Mouse (Mus musculus) embryo, embryonic 10 days (tissue): Measurements from ENCODE around the gene Npsr1.
A peak's percentile ranks its signal among the peaks of the same experiment; 100 is the strongest.

Experiments
- DNase-seq: peaks from one replicate; pipeline ENCODE4 v3.0.0-alpha.2; 2015; ENCODE audit warnings: low spot score

The Npsr1 gene

DNA sequence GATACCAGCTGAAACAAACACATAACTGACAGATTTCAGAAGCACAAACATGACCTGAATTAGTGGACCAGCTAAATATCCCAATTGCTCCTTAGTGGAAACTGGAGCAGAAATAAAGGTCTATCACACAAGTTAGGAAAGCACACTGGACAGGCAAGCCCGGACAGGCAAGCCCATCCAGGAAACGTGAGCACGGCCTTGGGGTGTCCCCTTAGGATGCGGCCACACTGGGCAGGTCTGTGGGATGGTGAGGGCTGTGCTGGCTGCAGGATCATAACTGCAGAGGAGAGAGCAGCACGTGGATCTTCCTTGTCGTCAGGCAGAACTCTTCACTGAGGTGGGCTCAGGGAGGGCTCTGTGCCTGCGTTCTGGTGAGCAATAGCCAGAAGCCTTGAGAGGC lies at the start of gene Npsr1:
Gene Npsr1, plus strand, starts transcription at position 301 of the 400 bp plus-strand sequence.
- DNase-seq = no peak

DNA sequence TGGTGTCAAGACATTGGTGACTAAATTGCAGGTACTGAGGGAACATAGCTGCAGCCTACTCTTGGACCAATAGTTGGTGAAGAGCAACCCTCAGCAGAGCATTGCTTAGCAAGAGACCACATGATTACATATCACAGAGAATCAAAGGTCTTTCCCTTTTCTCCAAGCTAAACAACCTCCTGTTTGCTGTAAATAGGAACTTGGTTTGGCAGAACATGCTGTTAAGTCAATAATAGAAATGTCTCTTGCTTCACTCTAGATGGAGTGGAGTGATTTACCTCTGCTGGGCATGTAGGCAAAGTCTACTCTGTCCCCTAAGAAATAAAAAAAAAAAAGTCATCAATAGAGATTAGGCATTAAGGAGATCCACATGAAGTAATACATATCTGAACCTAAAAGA lies 46.3 kb upstream of the Npsr1 start:
- DNase-seq = no peak

DNA sequence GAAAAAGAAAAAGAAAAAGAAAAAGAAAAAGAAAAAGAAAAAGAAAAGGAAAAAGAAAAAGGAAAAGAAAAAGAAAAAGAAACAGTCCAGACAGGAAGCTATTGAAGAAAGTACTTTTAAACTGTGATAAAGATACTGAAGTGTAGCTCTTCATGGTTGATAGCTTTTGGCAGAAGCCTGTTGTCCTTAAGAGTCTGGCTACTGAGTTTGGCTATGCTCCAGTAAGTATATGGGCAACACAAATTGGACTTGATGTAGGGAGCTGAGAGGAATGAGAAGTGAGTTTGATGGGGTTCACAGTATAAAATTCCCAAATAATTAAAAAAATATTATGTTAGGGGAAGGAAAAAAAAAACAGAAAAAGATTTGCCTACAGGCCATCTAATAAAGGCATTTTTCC lies 34.5 kb upstream of the Npsr1 start:
- DNase-seq = no peak

DNA sequence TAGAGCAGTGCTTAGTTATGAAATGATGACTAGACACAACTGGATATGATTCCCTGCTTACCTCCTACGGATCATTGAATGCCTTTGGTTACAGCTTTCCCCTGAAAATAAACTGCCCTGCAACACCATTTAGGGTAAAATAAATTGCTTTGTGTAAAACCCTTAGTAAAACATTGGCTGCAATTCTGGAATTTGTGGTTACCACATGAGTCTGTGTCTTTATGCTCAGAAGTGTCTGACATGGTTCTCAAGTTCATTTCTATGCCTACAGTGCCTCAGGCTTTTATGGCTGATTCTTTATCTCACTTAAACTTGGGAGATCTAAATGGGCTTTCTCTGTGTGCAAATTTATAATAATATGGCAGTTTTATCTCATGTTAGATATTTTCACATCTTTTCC lies 26.1 kb upstream of the Npsr1 start:
- DNase-seq = no peak

DNA sequence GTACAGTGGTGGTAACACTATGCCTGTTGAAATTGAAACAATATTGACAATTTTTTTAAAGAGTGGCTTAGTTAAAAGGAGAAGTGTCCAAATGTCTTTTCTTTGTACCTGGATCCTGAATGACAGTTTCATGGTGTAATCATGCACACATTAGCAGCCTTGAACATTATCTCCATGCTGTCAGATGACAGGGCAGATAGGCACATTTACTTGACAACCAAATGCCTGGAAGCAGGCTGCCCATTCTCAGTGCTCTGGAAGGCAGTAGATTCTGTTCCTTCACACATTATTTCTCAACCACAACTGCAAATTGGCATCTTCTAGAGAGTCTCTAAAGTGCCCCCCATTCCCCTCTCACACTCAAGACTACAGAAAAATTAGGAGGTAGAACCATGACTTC lies 20.2 kb upstream of the Npsr1 start:
- DNase-seq = no peak

DNA sequence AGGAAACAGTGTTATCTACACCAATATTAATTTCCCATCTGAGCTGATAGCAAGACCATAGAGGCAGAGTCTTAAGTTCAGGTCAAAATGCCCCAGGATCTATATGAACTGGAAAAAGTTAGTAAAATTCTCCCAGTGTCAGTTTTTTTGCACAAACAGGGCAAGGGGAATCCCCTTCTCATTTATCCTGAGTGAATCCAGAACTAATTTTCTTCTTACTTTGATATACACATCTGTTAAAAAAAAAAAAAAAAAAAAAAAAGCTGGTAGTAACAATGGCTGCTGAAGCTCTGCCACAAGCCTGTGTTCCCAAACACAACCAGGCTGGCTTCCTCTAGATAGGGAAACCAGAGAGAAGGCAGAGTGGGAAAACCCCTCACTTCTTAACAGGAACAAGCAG lies 5.9 kb upstream of the Npsr1 start:
- no peak for DNase-seq

DNA sequence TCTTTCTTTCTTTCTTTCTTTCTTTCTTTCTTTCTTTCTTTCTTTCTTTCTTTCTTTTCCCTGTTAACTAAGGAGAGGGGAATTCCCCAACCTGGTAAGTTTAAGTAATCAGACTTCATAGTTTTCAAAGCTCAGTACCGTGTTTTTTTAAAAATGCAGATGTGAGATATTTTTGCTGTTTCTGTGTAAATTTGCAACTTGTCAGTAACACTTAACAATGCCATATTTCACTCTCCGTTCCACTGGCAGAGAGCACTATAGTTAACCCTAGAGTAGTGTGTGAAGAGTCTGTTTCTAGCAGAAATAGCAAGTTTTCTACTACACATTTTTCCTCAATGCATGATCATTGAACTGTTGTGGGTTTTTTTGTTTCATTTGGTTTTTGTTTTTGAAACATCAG lies 730 bp downstream of the Npsr1 start:
- DNase-seq = no peak

DNA sequence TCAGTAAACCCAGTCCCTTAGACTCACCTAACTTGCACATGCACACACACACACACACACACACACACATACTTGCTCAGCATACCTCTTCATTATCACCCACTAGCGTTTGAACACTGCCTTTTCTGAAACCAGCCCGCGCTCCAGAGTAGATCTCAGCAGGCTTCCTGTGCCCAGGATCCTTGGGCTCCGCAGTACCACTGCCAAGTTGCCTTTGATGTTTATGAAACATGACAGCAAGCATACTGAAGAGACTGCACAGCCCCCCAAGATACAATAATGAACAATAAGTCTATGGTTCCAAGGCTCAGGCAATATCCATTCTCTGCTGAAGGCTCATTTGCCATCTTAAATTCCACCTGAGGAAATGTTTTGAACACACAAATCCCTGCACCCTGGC lies 1.8 kb downstream of the Npsr1 start:
- DNase-seq = no peak

DNA sequence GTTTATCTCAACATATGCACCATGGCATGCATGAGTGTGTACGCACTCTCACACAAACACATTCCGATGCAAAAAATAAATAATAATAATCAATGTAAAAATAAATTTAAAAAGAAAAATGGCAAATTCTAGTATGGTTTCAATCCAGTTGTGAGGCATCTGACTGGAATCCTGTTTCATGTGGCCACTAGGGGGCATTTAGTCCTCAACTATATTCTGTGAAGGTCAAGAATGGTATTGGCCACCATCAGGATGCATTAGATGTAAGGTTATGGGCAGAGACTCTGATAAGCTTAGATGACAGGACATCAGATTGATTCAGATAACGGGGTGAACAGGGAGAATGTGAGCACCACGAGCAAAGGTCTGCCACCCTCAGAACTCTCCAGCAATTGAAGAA lies 21.6 kb downstream of the Npsr1 start:
- peak; percentile 76 for DNase-seq

DNA sequence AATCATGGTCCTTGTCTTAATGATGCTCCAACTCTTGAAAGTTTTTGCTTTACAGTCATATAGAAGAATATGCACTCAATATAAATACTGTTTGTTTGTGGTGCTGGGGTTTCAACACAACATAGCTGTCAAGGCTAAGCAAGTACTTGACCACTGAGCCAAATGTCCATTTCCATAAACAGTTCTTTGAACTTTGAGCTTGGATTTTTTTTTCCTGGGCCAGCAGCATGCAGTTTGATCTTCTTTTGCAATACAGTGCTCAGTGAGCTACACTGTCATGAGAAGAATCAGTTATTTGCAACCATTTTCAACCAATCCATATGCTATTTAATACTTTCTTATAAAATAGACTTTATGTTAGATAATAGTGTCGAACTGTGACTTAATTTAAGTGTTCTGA lies 35.3 kb downstream of the Npsr1 start:
- DNase-seq = no peak

DNA sequence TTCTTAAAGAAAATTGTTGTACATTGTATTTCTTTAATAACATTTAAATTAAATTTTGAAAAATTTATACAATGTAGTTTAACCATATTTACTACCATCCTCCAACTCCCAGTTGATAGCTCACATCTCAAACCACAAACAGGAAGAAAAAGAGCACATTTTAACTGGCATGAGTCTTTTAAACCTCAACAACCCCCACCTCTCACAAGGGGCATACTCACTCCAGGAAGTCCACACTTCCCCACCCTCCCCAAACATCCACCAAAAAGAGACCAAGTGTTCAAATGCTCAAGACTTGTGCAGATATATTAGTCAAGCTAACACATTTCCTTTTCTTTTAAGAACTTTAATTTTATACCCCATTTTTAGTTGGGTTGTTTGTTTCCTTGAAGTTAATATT lies 38.6 kb downstream of the Npsr1 start:
- no peak for DNase-seq

DNA sequence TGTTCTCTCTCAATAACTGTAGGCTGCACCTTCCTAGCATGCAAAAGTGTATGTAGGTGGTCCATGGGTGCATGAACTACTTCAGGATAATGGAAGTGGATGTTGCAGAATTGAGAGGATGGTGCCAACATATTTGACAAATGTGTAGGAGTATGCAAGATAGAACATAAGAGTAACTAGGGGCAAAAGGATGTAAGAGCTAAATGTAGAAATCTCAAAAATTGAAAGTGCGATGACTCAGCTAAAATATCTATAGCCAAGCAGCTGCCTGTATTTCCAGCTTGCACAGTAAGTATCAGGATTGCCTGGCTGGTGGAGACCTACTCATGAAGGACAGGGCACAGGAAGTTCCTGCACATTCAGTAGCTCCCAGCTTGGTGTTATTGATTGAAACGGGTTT lies 46.5 kb downstream of the Npsr1 start:
- no peak for DNase-seq

DNA sequence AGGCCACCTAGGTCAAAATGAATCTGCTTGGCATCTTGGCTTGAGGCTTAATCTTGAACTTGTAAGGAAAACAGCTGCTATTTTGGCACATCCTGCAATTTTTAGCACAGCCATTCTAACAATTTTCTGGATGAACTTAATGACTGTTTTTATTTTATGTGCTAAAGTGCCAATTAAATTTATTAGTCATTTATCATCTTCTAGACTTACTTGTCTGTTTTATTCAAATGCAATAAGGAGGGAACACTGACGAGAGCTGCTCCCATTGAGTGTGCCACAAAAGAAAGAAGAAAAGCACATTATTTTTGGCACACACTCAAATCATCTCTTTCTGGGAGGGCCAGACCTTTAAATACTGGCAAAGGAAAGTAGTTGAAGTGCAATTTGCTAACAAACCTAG lies 59.4 kb downstream of the Npsr1 start:
- DNase-seq = no peak

DNA sequence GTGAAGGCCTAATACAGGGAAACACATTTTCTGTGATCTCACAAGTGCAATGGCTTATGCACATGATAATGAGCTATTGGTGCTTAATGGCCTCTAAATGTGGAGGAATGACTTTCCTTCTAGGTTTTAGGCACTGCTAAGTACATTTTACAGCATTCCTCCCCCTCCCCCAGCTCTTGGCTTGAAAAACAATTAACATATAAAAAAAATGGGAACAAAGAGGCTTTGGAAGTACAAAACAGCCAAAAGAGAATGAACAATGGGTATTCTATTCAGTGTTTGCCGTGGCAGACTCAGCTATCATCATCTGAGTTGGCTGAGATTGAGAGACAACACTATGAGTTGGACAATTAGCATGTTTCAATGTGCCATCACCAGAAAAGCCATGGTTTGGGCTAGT lies 62.6 kb downstream of the Npsr1 start:
- no peak for DNase-seq

DNA sequence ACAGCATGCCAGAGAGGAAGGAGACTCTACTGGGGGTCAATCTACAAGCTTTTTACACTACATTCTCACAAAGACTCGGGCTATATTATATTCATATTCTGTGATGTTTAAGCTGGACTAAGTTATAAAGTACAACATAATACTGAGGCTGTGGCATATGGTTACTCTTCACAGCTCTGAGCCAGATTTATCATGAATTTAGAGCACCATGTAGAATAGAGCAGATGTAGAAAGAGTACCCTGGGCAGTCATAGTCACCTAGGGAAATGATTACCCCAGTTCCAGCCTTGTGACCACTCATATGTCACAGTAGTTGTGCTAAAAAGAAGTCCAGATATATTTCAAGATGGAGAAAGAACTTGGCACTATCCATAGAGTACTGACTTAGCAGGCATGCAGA lies 70.7 kb downstream of the Npsr1 start:
- DNase-seq = no peak

DNA sequence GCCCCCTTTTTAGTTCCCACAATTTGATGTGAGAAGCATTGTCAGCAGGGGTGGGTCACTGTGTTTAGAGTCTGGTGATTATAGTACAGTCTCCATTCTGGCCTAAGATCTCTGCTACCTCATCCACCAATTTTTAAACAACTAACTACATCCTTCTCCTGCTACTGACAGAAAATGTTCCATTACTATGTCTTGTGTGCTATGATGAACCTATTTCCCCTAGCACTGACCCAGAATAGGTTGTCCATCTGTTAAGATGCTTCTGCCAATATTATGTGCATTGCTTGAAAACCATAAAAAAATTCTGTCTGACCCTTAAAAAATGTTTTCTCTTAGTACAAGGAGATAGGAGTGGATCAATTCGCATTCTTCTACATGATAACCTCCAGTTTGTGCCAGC lies 72.9 kb downstream of the Npsr1 start:
- DNase-seq = no peak

DNA sequence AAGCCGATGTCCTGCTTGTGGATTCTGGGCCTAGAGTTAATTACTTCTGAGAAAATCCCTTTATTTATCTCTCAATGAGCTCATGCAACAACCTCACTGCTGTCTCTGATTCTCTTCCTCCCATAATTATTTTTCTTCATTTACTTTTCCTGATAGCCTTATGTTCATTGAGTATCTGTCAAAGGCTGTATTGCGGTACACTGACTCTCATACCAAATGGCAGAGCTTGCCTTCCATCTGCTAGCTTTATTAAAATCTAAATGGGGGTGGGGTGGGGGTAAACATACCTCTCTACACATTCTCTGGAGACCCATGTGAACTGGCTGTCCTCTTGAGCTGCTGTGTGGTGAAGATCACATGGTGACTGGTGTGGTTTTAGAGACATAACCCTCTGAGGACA lies 80.9 kb downstream of the Npsr1 start:
- no peak for DNase-seq

DNA sequence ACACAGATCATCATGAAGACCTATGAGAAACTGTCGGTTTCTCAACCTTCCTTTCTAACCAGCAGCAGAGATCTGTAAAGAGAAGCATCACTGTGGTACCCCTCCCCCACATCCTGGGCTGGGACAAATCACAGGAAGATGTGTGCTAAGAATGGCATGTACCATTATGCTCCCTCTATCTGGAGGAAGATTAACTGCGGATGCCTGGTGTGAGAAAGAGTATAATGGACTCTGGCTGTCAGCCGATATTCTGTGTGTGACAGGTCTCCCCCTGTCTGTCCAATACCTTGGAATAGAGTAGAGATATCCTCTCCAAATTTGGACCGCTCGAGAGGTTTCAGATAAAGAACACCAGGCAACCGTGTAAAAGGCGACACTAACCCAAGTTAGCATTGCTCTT lies 83.1 kb downstream of the Npsr1 start:
- peak; percentile 12 for DNase-seq

DNA sequence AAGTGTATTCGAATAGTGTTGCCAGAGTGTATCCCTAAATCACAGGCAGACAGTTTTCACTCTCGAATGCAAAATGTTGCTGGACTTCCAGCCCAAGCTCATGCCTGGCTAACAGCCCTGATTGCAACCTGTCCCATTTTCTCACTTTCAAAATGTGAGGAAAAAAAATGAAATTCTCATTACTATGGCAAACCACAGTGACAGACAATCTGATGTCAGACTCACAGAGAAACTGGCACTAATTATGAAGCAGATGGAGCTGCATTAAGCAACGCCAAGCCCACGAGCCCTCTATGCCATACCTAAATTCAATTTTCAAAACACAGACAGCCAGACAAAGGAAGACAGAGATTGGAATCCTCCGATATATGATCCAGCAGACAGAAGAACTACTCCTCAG lies 88.5 kb downstream of the Npsr1 start:
- DNase-seq = no peak

DNA sequence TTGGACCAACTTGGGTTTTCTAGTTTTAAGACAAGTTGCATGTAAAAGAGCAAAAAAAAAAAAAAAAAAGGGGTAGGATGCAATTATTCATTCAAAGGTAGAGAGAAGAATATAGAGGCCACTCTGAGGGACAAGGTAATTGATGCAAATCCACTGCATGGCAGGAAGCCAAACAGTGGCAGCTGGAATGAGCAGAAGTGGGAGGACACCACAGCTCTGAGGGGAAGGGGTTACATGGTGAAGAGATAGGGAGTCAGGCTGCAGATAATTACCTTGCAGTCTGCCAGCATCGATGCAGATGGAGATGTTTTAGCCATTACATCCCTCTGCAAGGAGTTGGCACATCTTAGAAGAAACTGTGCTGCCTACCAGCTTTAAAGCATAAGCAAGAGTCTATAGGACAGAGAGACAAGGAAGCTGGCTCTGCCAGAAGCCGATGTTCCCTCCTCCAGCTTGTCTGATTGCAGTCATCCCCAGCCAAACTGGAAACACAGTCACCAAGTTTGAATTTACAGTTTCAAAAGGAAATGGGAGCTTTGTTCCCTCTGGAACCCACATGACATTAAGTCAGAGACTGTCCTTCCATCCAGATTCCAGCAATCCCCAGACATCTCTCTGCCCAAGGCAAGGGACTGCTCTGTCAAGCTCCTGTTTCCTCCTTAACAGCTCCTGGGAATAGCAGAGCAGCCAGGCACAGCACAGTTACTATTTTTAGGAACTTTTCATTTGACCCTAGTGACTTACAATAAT lies 91.9 kb downstream of the Npsr1 start:
- no peak for DNase-seq

DNA sequence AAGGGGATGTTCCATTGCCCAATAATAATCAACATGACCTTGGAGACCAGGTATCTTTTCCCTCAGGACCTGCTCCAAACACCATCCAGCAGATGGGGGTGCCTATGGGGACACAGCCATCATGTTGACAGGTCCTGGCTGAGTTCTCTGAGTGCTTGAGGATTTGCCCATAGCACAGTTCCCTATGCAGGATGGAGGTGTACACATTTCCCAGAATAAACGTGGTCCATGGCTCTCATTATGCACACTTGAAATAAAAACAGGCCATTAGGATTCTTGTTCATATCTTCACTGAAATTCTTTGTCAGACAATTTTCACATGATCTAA lies 92.4 kb downstream of the Npsr1 start:
- DNase-seq = no peak

DNA sequence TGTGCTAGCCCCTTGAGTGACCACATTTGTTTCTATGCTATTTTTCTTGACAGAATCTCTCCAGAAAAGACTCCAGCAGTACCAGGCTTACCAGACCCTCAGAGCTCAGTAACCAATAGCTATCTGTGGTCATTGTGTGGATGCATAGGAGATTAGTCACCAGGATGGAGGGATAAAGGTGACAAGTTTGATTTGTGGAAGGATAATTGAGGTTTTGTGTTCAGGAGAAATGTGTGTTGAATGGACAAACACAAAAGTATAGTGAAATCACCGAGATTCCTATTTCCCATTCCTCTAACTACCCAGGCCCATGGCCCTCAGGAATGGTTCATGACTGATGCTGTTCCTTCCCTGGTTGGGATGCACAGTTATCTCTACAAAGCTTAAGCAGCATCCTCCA lies 100.5 kb downstream of the Npsr1 start:
- DNase-seq = no peak

DNA sequence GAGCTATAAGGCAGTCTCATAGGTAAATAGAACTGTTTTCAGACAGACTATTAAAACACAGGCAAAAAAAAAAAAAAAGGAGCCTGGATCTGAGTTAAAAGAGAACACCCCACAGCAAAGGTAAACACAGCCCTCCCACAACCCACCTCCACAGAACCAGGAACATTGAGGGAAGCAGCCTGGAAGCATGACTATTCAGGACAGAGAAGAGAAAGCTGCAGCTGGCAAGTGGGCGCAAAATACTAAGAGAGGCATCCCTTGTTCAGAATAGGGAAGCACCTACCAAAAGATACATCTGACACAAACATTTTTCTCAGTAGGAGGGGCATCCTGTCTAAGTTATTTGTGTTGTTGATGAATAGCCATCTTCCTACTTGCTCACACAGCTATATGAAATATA lies 113.8 kb downstream of the Npsr1 start:
- no peak for DNase-seq

DNA sequence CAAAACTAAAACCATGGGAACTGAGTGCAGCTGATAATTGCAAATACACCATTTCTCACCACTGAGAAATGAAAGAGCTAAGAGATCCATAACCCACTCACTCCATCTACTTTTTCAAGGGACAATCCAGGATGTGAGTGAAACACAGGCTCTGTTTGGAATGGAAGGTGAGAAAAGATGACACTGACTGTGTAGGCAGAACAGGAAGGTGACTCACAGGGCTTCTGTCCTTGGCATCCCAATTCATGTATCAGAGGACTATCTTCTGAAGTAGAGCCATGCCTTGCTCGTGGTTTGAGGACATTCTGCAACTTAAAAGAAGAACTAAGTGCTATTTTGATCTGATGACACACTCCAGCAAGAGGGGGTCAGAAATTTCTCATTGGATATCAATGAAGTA lies 119.9 kb downstream of the Npsr1 start:
- DNase-seq = no peak

DNA sequence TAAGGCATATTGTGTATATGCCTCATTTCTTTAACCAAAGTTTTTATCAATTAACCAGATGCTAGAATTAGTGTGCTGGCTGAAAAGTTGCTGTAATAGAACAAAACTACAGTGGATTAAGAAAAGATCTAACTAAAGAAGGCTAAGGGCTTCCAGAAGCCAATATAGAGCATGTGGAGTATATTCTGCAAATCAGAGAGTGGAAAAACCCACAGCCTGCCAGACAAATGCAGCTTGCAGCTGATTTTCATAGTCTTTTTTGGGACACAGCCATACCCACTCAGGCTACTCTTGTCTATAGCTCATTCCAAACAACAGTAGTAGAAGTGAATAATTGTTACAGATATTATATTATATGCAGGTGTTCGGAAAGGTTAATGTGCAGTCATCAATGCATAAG lies 138.7 kb downstream of the Npsr1 start:
- DNase-seq = no peak
